Mouse (Mus musculus) CH12.LX (cell line): ENCODE results near the gene Pbxip1. TPM values are rescaled to one million over a fixed set of nuclear protein-coding genes. Genes with fewer than 3 reads are reported as not detected.

Source experiments
- DNase-seq: peaks from one replicate; pipeline ENCODE4 v3.0.0-alpha.2; 2013; ENCODE audit errors: extremely low read depth
- H3K27ac ChIP-seq: 2 replicates; pipeline ENCODE4 v1.5.1; 2012; ENCODE audit warnings: low read depth, mild to moderate bottlenecking, control low read depth, moderate library complexity; ENCODE audit not compliant: insufficient read depth
- H3K27me3 ChIP-seq: replicated peaks from 2 replicates; pipeline ENCODE3; 2012; ENCODE audit warnings: inconsistent platforms
- H3K36me3 ChIP-seq, 2 experiments: replicated peaks in 1 of 2; 2 replicates each; pipeline versions ENCODE3 to v1.6.1; 2012; ENCODE audit warnings: inconsistent platforms in 1 of 2, low read length in 1 of 2, mild to moderate bottlenecking in 1 of 2, mixed read lengths in 1 of 2, moderate library complexity in 1 of 2; ENCODE audit not compliant: control insufficient read depth in 1 of 2, insufficient read depth in 1 of 2
- H3K4me1 ChIP-seq, 2 experiments: 2 replicates each; pipeline ENCODE4 v1.6.1; 2012; ENCODE audit warnings: inconsistent platforms in 1 of 2, moderate library complexity in 1 of 2; ENCODE audit not compliant: insufficient read depth in 2 of 2, control insufficient read depth in 1 of 2
- H3K4me2 ChIP-seq: 2 replicates; pipeline ENCODE4 v1.6.1; 2012; ENCODE audit warnings: low read depth, mild to moderate bottlenecking, control low read depth; ENCODE audit not compliant: poor library complexity, insufficient read depth, severe bottlenecking
- H3K4me3 ChIP-seq, 3 experiments: fragments of 150-350 bp in 1 of 3; sonication (generic) in 1 of 3; replicated peaks in 1 of 3; 2 replicates each; pipeline versions ENCODE3 to v1.5.1; 2011 to 2012; ENCODE audit warnings: low read depth in 2 of 3, low read length in 2 of 3, mild to moderate bottlenecking in 2 of 3, moderate library complexity in 2 of 3, control low read depth in 1 of 3, improper control_type of control experiment in 1 of 3, inconsistent platforms in 1 of 3, mixed read lengths in 1 of 3; ENCODE audit not compliant: poor library complexity in 1 of 3
- H3K79me2 ChIP-seq: replicated peaks from 2 replicates; pipeline ENCODE4 v1.6.1; 2012; ENCODE audit warnings: mild to moderate bottlenecking, moderate library complexity; ENCODE audit not compliant: control insufficient read depth, poor library complexity, insufficient read depth, severe bottlenecking; ENCODE audit errors: extremely low read depth
- H3K9ac ChIP-seq: 2 replicates; pipeline ENCODE4 v1.6.1; 2012; ENCODE audit warnings: low read depth, mild to moderate bottlenecking, control low read depth, moderate library complexity; ENCODE audit not compliant: insufficient read depth
- H3K9me3 ChIP-seq: replicated peaks from 2 replicates; pipeline ENCODE3; 2012; ENCODE audit warnings: low read length, inconsistent platforms, mixed read lengths
- CHD1 ChIP-seq: IDR thresholded peaks from 2 replicates; pipeline ENCODE4 v1.6.1; 2012; ENCODE audit warnings: low read depth, low read length, improper control_type of control experiment, inconsistent platforms
- CHD2 ChIP-seq: IDR thresholded peaks from 2 replicates; pipeline ENCODE4 v1.6.1; 2011; ENCODE audit warnings: low read length, improper control_type of control experiment
- CTCF ChIP-seq, 2 experiments: IDR thresholded peaks in 1 of 2; conservative IDR thresholded peaks in 1 of 2; 2 replicates each; pipeline ENCODE4 v1.5.1; 2011 to 2012; ENCODE audit warnings: low read depth in 2 of 2, low read length in 2 of 2, improper control_type of control experiment in 1 of 2, inconsistent platforms in 1 of 2, mild to moderate bottlenecking in 1 of 2, moderate library complexity in 1 of 2
- E2F4 ChIP-seq: IDR thresholded peaks from 2 replicates; pipeline ENCODE4 v1.6.1; 2011; ENCODE audit warnings: low read depth, low read length, improper control_type of control experiment; ENCODE audit not compliant: insufficient replicate concordance
- ELF1 ChIP-seq: IDR thresholded peaks from 2 replicates; pipeline ENCODE4 v1.6.1; 2014; ENCODE audit warnings: low read depth, mild to moderate bottlenecking, inconsistent platforms, low read length, improper control_type of control experiment
- EP300 ChIP-seq: IDR thresholded peaks from 2 replicates; pipeline ENCODE4 v1.6.1; 2011; ENCODE audit warnings: low read length, improper control_type of control experiment
- ETS1 ChIP-seq: conservative IDR thresholded peaks from 2 replicates; pipeline ENCODE4 v1.6.1; 2012; ENCODE audit warnings: low read depth, mild to moderate bottlenecking, inconsistent platforms, low read length, improper control_type of control experiment, moderate library complexity
- GABPA ChIP-seq: IDR thresholded peaks from 2 replicates; pipeline ENCODE4 v1.6.1; 2012; ENCODE audit warnings: low read depth, low read length, improper control_type of control experiment, inconsistent platforms; ENCODE audit not compliant: insufficient replicate concordance
- HCFC1 ChIP-seq: IDR thresholded peaks from 2 replicates; pipeline ENCODE4 v1.6.1; 2012; ENCODE audit warnings: low read depth, mild to moderate bottlenecking, inconsistent platforms, low read length, improper control_type of control experiment
- IRF4 ChIP-seq: IDR thresholded peaks from 2 replicates; pipeline ENCODE4 v1.6.1; 2014; ENCODE audit warnings: low read depth, mild to moderate bottlenecking, inconsistent platforms, low read length, improper control_type of control experiment
- JUN ChIP-seq: IDR thresholded peaks from 2 replicates; pipeline ENCODE4 v1.6.1; 2011; ENCODE audit warnings: low read depth, mild to moderate bottlenecking, low read length, improper control_type of control experiment, moderate library complexity; ENCODE audit not compliant: insufficient read depth
- JUND ChIP-seq: conservative IDR thresholded peaks from 2 replicates; pipeline ENCODE4 v1.6.1; 2011; ENCODE audit warnings: low read depth, low read length, improper control_type of control experiment
- KAT2A ChIP-seq: IDR thresholded peaks from 2 replicates; pipeline ENCODE4 v1.6.1; 2012; ENCODE audit warnings: low read length, improper control_type of control experiment, inconsistent platforms; ENCODE audit not compliant: insufficient replicate concordance
- MAFK ChIP-seq: IDR thresholded peaks from 2 replicates; pipeline ENCODE4 v1.6.1; 2011; ENCODE audit warnings: low read length, improper control_type of control experiment; ENCODE audit not compliant: insufficient replicate concordance
- MAX ChIP-seq: IDR thresholded peaks from 2 replicates; pipeline ENCODE4 v1.6.1; 2011; ENCODE audit warnings: low read length, improper control_type of control experiment
- MAZ ChIP-seq: IDR thresholded peaks from 2 replicates; pipeline ENCODE4 v1.6.1; 2012; ENCODE audit warnings: low read depth, mild to moderate bottlenecking, inconsistent platforms, low read length, improper control_type of control experiment, moderate library complexity
- MEF2A ChIP-seq: IDR thresholded peaks from 2 replicates; pipeline ENCODE4 v1.6.1; 2014; ENCODE audit warnings: low read depth, mild to moderate bottlenecking, inconsistent platforms, low read length, improper control_type of control experiment, borderline replicate concordance
- MXI1 ChIP-seq: IDR thresholded peaks from 2 replicates; pipeline ENCODE4 v1.6.1; 2011; ENCODE audit warnings: mild to moderate bottlenecking, low read depth, low read length, improper control_type of control experiment
- MYC ChIP-seq: IDR thresholded peaks from 2 replicates; pipeline ENCODE4 v1.6.1; 2011; ENCODE audit warnings: low read depth, mild to moderate bottlenecking, improper control_type of control experiment, low read length
- NELFE ChIP-seq: IDR thresholded peaks from 2 replicates; pipeline ENCODE4 v1.6.1; 2011; ENCODE audit warnings: low read depth, low read length, improper control_type of control experiment
- NRF1 ChIP-seq: IDR thresholded peaks from 2 replicates; pipeline ENCODE4 v1.6.1; 2014; ENCODE audit warnings: low read depth, mild to moderate bottlenecking, inconsistent platforms, low read length, improper control_type of control experiment, moderate library complexity
- PAX5 ChIP-seq: IDR thresholded peaks from 2 replicates; pipeline ENCODE4 v1.6.1; 2012; ENCODE audit warnings: low read length, inconsistent platforms, mixed read lengths
- POLR2A ChIP-seq: IDR thresholded peaks from 2 replicates; pipeline ENCODE4 v1.6.1; 2011; ENCODE audit warnings: low read depth, mild to moderate bottlenecking, improper control_type of control experiment, low read length
- POLR2AphosphoS2 ChIP-seq: IDR thresholded peaks from 2 replicates; pipeline ENCODE4 v1.6.1; 2011; ENCODE audit warnings: low read depth, low read length, improper control_type of control experiment
- RAD21 ChIP-seq: IDR thresholded peaks from 2 replicates; pipeline ENCODE4 v1.6.1; 2011; ENCODE audit warnings: low read depth, mild to moderate bottlenecking, low read length, improper control_type of control experiment, moderate library complexity
- RCOR1 ChIP-seq: conservative IDR thresholded peaks from 2 replicates; pipeline ENCODE4 v1.6.1; 2012; ENCODE audit warnings: low read depth, mild to moderate bottlenecking, inconsistent platforms, low read length, improper control_type of control experiment
- SIN3A ChIP-seq: IDR thresholded peaks from 2 replicates; pipeline ENCODE4 v1.6.1; 2012; ENCODE audit warnings: low read length, improper control_type of control experiment, inconsistent platforms
- SMC3 ChIP-seq: IDR thresholded peaks from 2 replicates; pipeline ENCODE4 v1.6.1; 2011; ENCODE audit warnings: low read depth, low read length, improper control_type of control experiment
- TBP ChIP-seq: conservative IDR thresholded peaks from 2 replicates; pipeline ENCODE4 v1.6.1; 2011; ENCODE audit warnings: low read depth, low read length, improper control_type of control experiment
- TCF12 ChIP-seq: IDR thresholded peaks from 2 replicates; pipeline ENCODE4 v1.6.1; 2014; ENCODE audit warnings: low read depth, mild to moderate bottlenecking, inconsistent platforms, low read length, improper control_type of control experiment
- UBTF ChIP-seq: IDR thresholded peaks from 2 replicates; pipeline ENCODE4 v1.6.1; 2012; ENCODE audit warnings: low read depth, mild to moderate bottlenecking, inconsistent platforms, low read length, improper control_type of control experiment, moderate library complexity
- USF1 ChIP-seq: IDR thresholded peaks from 2 replicates; pipeline ENCODE4 v1.6.1; 2014; ENCODE audit warnings: low read depth, mild to moderate bottlenecking, inconsistent platforms, low read length, improper control_type of control experiment
- USF2 ChIP-seq: conservative IDR thresholded peaks from 2 replicates; pipeline ENCODE4 v1.6.1; 2011; ENCODE audit warnings: low read depth, low read length, improper control_type of control experiment
- ZC3H11A ChIP-seq: IDR thresholded peaks from 2 replicates; pipeline ENCODE4 v1.6.1; 2012; ENCODE audit warnings: low read depth, mild to moderate bottlenecking, inconsistent platforms, low read length, improper control_type of control experiment
- ZKSCAN1 ChIP-seq: IDR thresholded peaks from 2 replicates; pipeline ENCODE4 v1.6.1; 2012; ENCODE audit warnings: low read depth, inconsistent platforms, low read length, improper control_type of control experiment, borderline replicate concordance
- ZMIZ1 ChIP-seq: IDR thresholded peaks from 2 replicates; pipeline ENCODE4 v1.6.1; 2012; ENCODE audit warnings: low read depth, mild to moderate bottlenecking, inconsistent platforms, low read length, improper control_type of control experiment
- ZNF384 ChIP-seq: IDR thresholded peaks from 2 replicates; pipeline ENCODE4 v1.6.1; 2012; ENCODE audit warnings: low read depth, low read length, improper control_type of control experiment, inconsistent platforms
- dilution Hi-C: fragments of 300-500 bp; cut with MboI; formaldehyde crosslinking; loops from 2 replicates; pipeline ENCODE4 v1.14.3; 2020; ENCODE audit warnings: low sequenced_read_pairs; ENCODE audit not compliant: extremely low pct_unique_long_range_greater_than_20kb, extremely low pct_ligation_motif_present
- in situ Hi-C: fragments of 300-500 bp; cut with MboI; formaldehyde crosslinking; loops from 3 replicates; pipeline ENCODE4 v1.14.3; 2019; ENCODE audit warnings: low sequenced_read_pairs, low pct_ligation_motif_present, low pct_unique_long_range_greater_than_20kb, mixed read lengths
- polyA plus RNA-seq: library from polyadenylated mRNA; unstranded; fragments of >175 nt; gene quantifications from 2 replicates; pipeline ENCODE4 v1.2.1, GENCODE M21; 2012; ENCODE audit warnings: low read depth; ENCODE audit not compliant: insufficient read length
- total RNA-seq, 2 experiments: library from RNA; depleted of rRNA; stranded (reverse); fragments of 300-350 nt in 1 of 2; fragments of >200 nt in 1 of 2; gene quantifications; 2 replicates each; pipeline ENCODE4 v1.2.3; 2012 to 2014

Pbxip1 gene
- total and polyA plus RNA-seq, 3 experiments, result 14.1 to 18.4 (median 17.6) TPM

DNA sequence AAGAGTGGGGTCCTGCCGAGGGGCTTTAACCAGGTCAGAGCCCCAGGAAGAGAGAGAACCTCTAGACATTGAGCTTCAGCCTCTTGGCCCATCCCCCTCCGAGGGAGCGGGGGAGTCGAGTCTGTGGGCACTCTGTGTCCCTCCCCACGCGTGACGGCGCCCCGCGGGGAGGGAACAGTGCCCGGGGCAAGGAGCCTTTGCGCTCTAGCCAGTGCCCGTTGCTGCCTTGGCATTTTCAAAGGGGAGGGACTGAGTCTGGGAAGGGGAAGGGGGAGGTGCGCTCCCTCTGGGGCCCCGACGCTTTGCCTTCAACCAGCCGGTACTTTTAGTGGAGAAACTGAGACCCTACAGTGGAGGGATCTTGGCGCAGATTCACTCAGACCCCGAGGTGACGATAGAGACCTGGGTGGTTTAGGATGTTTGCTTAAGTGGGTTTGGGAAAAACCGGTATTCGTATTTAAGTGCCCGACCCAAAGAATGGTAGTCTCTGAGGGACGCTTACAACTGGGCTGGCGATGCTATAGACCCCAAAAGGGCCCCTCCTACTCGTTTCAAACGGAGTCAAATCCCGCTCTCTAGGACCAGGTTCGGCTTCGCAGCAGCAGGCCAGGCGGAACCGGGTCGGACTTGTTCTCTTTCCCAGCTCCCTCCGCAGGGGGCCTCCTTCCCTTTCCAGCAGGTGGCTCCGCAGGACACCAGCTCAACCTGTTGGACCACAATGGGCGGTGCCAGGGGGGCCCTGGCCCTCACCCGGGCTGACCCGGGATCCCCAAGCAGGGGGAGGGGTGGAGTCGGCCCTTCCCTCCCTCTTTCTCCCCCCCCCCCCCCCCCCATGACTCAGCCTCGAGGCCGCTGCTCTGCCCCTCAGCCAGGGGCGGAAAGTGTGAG, 42.3 kb upstream of the Pbxip1 start, which contains the start of gene Zbtb7b:
Gene Zbtb7b (minus strand): TSS at position 771 of the 888 bp plus-strand sequence.
- Histone ChIP-seq H3K4me1 (peaks cover 0 to 44% of the 10 kb centered on the region in 2 experiments; a peak in 3 of 4 replicates), H3K9ac (peak within 1 kb of the TSS; percentile 55), H3K4me3 (peak within 1 kb of the TSS; percentile 54 to 81 (median 71)), H3K9me3 (no peaks in the 10 kb centered on the region), H3K4me2 (peak within 1 kb of the TSS; percentile 94), H3K27ac (peak within 1 kb of the TSS; percentile 96), H3K27me3 (no peaks in the 10 kb centered on the region), H3K79me2 (peaks cover 9% of the 10 kb centered on the region; the same call in 1 of the 2 replicates), H3K36me3 (peaks cover 2 to 10% of the 10 kb centered on the region in 2 experiments)
- peak; percentile 80 for DNase-seq
- in situ Hi-C loops (no loop called here), dilution Hi-C loops (no loop called here)
- TF ChIP-seq IRF4 (peak; percentile 20), CHD2 (no peak; the same call in 1 of the 2 replicates), GABPA (no peak), ELF1 (no peak), TCF12 (peak; percentile 75; the same call in 1 of the 2 replicates), MEF2A (no peak), POLR2A (peak; percentile 32), JUND (no peak), USF1 (no peak), UBTF (0 out of 2 replicates have a peak, but pooled peaks have one; percentile 48), MAFK (no peak), EP300 (no peak; the same call in 1 of the 2 replicates), CTCF (conservative IDR thresholded peaks at IDR 0.05 in 1 of 2, IDR thresholded peaks at IDR 0.05 in 1 of 2; ENCODE audit: low read depth in 2 of 2, low read length in 2 of 2) (peak in 1 of 2 experiments; percentile 52; a peak in 2 of 4 replicates), JUN (no peak), SIN3A (no peak; the same call in none of the 2 replicates), ETS1 (0 out of 2 replicates have a peak, but pooled peaks have one; percentile 8), ZMIZ1 (no peak; the same call in none of the 2 replicates), HCFC1 (no peak), MXI1 (no peak; the same call in 1 of the 2 replicates), MYC (peak; percentile 20; the same call in 1 of the 2 replicates), RAD21 (peak; percentile 18), NRF1 (no peak), USF2 (no peak), SMC3 (peak; percentile 32), CHD1 (peak; percentile 78; the same call in 1 of the 2 replicates), KAT2A (no peak), TBP (0 out of 2 replicates have a peak, but pooled peaks have one; percentile 47), E2F4 (no peak), POLR2AphosphoS2 (peak; percentile 59; the same call in 1 of the 2 replicates), PAX5 (no peak), MAZ (peak; percentile 23; the same call in 1 of the 2 replicates), RCOR1 (no peak), ZNF384 (no peak), ZKSCAN1 (no peak), ZC3H11A (no peak), NELFE (no peak; the same call in 1 of the 2 replicates), MAX (peak; percentile 18)
